8 mouse cellular contexts compared by ENCODE assay signal in the genomic region with DNA sequence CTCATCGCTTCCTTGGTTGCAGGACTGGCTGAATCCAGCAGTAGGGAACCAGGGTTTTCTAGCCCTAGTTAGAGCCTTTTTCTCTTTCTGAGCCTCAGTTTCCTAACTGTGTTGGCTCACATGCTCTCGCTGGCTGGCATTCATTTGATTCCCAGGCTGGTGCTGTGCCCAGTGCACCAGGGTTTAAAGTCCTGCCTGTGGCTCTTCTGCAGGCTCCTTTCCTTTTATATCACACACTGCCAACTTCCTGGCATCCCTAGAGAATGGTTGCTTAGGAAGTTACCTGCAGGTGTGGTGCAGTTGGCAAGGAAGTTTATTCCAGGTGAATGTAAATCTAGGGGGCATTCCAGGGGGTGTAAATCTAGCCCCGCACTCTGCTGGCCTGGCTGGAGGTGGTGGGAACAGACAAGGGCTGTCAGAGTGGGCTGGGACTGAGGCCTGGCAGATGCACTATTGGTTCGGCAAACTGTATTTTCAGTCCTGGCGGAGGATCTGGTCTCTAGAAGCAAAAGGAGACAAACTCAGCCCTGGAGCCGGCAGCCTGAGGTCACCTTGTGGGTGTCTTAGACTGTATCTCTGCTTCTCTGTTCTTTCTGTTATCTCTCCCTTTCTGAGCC. TPM values are rescaled to one million over a fixed set of nuclear protein-coding genes. Genes with fewer than 3 reads are reported as not detected.
DNase-seq lines count a peak whose midpoint lies in the region; ATAC-seq and TF ChIP-seq lines count a peak whose summit lies in the region.

No protein-coding gene starts in this region.

- peak overlapping the region; percentile 95 for H3K4me2 ChIP-seq in midbrain, embryonic 14.5 days (ENCODE audit: low read length)

- 0 out of 2 replicates have a peak overlapping the region, but pooled peaks have one; percentile 9 for H3K9ac ChIP-seq in midbrain, embryonic 14.5 days (replicated peaks; ENCODE audit: low read length)

- DNase-seq in layer of hippocampus, adult 2 months (ENCODE audit: low spot score in 2 of 2) = no peak
- DNase-seq in layer of hippocampus, postnatal 14 days (ENCODE audit: low spot score in 2 of 2) = no peak
- peak; percentile 44 to 48 for DNase-seq in kidney, adult 8-10 months
- no peak for DNase-seq in midbrain, embryonic 14.5 days
- DNase-seq in retina, postnatal 1 day = no peak
- DNase-seq in adrenal gland, adult 2 months = no peak
- DNase-seq in cerebellum, postnatal 25 days = no peak

- peaks cover 22% of the 10 kb centered on the region for H3K36me3 ChIP-seq in erythroblast, embryonic 14.5 days (ENCODE audit: control insufficient read depth)
- H3K36me3 ChIP-seq in midbrain, embryonic 14.5 days (ENCODE audit: control insufficient read depth, insufficient read depth, low read length) = peaks cover 24% of the 10 kb centered on the region

- peak; percentile 32; the same call in 1 of the 2 replicates for ATAC-seq in midbrain, embryonic 14.5 days (ENCODE audit: low FRiP score, low TSS enrichment)

- no peak for TF ChIP-seq CTCF in layer of hippocampus, adult 2 months (conservative IDR thresholded peaks at IDR 0.05)

- H3K9me3 ChIP-seq in erythroblast, embryonic 14.5 days (ENCODE audit: control insufficient read depth, low read length) = no peaks in the 10 kb centered on the region
- no peaks in the 10 kb centered on the region for H3K9me3 ChIP-seq in midbrain, embryonic 14.5 days (ENCODE audit: control insufficient read depth, low read length)

- peaks cover 31% of the 10 kb centered on the region for H3K4me1 ChIP-seq in erythroblast, embryonic 14.5 days (ENCODE audit: control insufficient read depth)
- peaks cover 14% of the 10 kb centered on the region for H3K4me1 ChIP-seq in midbrain, embryonic 14.5 days (ENCODE audit: control insufficient read depth, insufficient read depth, low read length)

- peak overlapping the region; percentile 71 for H3K27ac ChIP-seq in layer of hippocampus, adult 2 months
- H3K27ac ChIP-seq in midbrain, embryonic 14.5 days (replicated peaks; ENCODE audit: low read depth, low read length) = peak overlapping the region; percentile 61; the same call in 1 of the 2 replicates

- no peaks in the 10 kb centered on the region for H3K27me3 ChIP-seq in erythroblast, embryonic 14.5 days (ENCODE audit: control insufficient read depth)
- H3K27me3 ChIP-seq in midbrain, embryonic 14.5 days (ENCODE audit: control insufficient read depth, insufficient read depth, low read length) = no peaks in the 10 kb centered on the region

- WGBS in midbrain, embryonic 14.5 days = 75% methylated on average over 6 of the region's 6 CpGs

- H3K4me3 ChIP-seq in layer of hippocampus, adult 2 months = peak overlapping the region; percentile 73
- peak overlapping the region; percentile 78 for H3K4me3 ChIP-seq in erythroblast, embryonic 14.5 days (replicated peaks)
- H3K4me3 ChIP-seq in midbrain, embryonic 14.5 days (replicated peaks; ENCODE audit: low read depth, low read length) = peak overlapping the region; percentile 82

RNA-seq across cellular contexts. Expression of gene Ppif, which starts 0.6 kb away (rescaled TPM):
- 10 to 100 TPM; 27.4 to 34.2 TPM for total RNA-seq in layer of hippocampus, adult 2 months (2021)
- total RNA-seq in layer of hippocampus, postnatal 14 days (2021) = 10 to 100 TPM; 27.6 to 27.7 TPM
- polyA plus RNA-seq in erythroblast, embryonic 14.5 days (2012) = 0.67 and 0.71 TPM in 2 replicates
- polyA plus RNA-seq in midbrain, embryonic 14.5 days (2014; fragmentation: Nextera tagmentation; extraction: Ambion mirVana) = 28.0 and 29.4 TPM in 2 replicates
- total RNA-seq in adrenal gland, adult 2 months (2021) = 10 to 100 TPM; 21.2 to 34.6 TPM
- polyA plus RNA-seq in adrenal gland, adult 2 months (2012; rRNA removed) = 103 and 109 TPM in 2 replicates

Comparison
In these comparisons a context has a peak if more than half of its experiments do, and no peak if none do; other contexts are left out.
1. DNase-seq: peak in kidney, adult 8-10 months (2 of 2); none in layer of hippocampus, adult 2 months (0 of 2), layer of hippocampus, postnatal 14 days (0 of 2), midbrain, embryonic 14.5 days (single experiment), retina, postnatal 1 day (single experiment), adrenal gland, adult 2 months (single experiment) and cerebellum, postnatal 25 days (0 of 2).
2. Peak in every context shown above with its lines, with median percentiles within 50 percentile points of each other: H3K4me3 ChIP-seq.